Mouse (Mus musculus): ENCODE measurements at regions not wholly inside any gene's neighbourhood (a gene's known extent, or its start where the extent isn't known, plus 50 kb on each side); places are given as distances from the start of the nearest gene placed in this dataset.

GRCm38 (mm10) chr14:36726092-36726491 is 242.5 kb downstream of the Ccser2 start:
- TF ChIP-seq TCF12 (IDR thresholded peaks at IDR 0.05; ENCODE audit: insufficient read depth, poor library complexity, severe bottlenecking), result no peak
- TF ChIP-seq POLR2A (IDR thresholded peaks at IDR 0.05; ENCODE audit: insufficient read length, low read depth), result no peak
